In genomic region chr15:77933222-77933621, GRCm38 (mm10) we compare ENCODE assay signal across 7 mouse cellular contexts. TPM values are rescaled to one million over a fixed set of nuclear protein-coding genes. Genes with fewer than 3 reads are reported as not detected.
DNase-seq lines count a peak whose midpoint lies in the region; ATAC-seq and TF ChIP-seq lines count a peak whose summit lies in the region.

No protein-coding gene starts in this region.

- peak overlapping the region; percentile 38; the same call in 1 of the 2 replicates for H3K4me2 ChIP-seq in limb, embryonic 12.5 days
- H3K4me2 ChIP-seq in embryonic facial prominence, embryonic 15.5 days (replicated peaks), result peak overlapping the region; percentile 48
- peak overlapping the region; percentile 41 for H3K4me2 ChIP-seq in limb, embryonic 14.5 days (replicated peaks; ENCODE audit: low read depth, low read length, severe bottlenecking)

- no peak overlapping the region for H3K4me3 ChIP-seq in heart, adult 2 months
- no peak overlapping the region for H3K4me3 ChIP-seq in limb, embryonic 12.5 days (replicated peaks)
- no peak overlapping the region for H3K4me3 ChIP-seq in limb, embryonic 10.5 days
- H3K4me3 ChIP-seq in embryonic facial prominence, embryonic 15.5 days (replicated peaks), result no peak overlapping the region
- H3K4me3 ChIP-seq in limb, embryonic 14.5 days (replicated peaks; ENCODE audit: low read length), result no peak overlapping the region
- no peak overlapping the region for H3K4me3 ChIP-seq in thymus, adult 2 months (ENCODE audit: control insufficient read depth, insufficient read depth, low read length)

- no peaks in the 10 kb centered on the region for H3K9me3 ChIP-seq in limb, embryonic 12.5 days
- no peaks in the 10 kb centered on the region for H3K9me3 ChIP-seq in limb, embryonic 10.5 days (replicated peaks)
- H3K9me3 ChIP-seq in embryonic facial prominence, embryonic 15.5 days (replicated peaks), result no peaks in the 10 kb centered on the region
- no peaks in the 10 kb centered on the region for H3K9me3 ChIP-seq in limb, embryonic 14.5 days (ENCODE audit: control insufficient read depth, low read length)

- intact Hi-C loops in heart, adult 2 months (cut with DNase I), result loop anchor here (5.0 to 10.0 kb wide), 2 partner anchors 182 to 239 kb away; partner anchors contain the start of gene Ift27

- H3K4me1 ChIP-seq in heart, adult 2 months (ENCODE audit: control insufficient read depth, insufficient read depth, low read length), result peaks cover 10% of the 10 kb centered on the region
- H3K4me1 ChIP-seq in limb, embryonic 12.5 days (replicated peaks), result peaks cover 13% of the 10 kb centered on the region
- H3K4me1 ChIP-seq in limb, embryonic 10.5 days, result peaks cover 18% of the 10 kb centered on the region
- peaks cover 21% of the 10 kb centered on the region for H3K4me1 ChIP-seq in embryonic facial prominence, embryonic 15.5 days
- H3K4me1 ChIP-seq in limb, embryonic 14.5 days (ENCODE audit: control insufficient read depth, insufficient read depth, low read length), result peaks cover 14% of the 10 kb centered on the region
- H3K4me1 ChIP-seq in thymus, adult 2 months (replicated peaks; ENCODE audit: control insufficient read depth, insufficient read depth, low read length), result peaks cover 8% of the 10 kb centered on the region

- TF ChIP-seq POLR2A in heart, adult 2 months (IDR thresholded peaks at IDR 0.05; ENCODE audit: insufficient read depth, low read depth, low read length), result no peak
- TF ChIP-seq POLR2A in limb, embryonic 14.5 days (IDR thresholded peaks at IDR 0.05; ENCODE audit: borderline replicate concordance, extremely low read depth, insufficient read depth, insufficient read length), result no peak
- TF ChIP-seq POLR2A in thymus, adult 2 months (IDR thresholded peaks at IDR 0.05; ENCODE audit: control insufficient read depth, extremely low read depth, insufficient read depth, low read length, poor library complexity), result no peak

- TF ChIP-seq EP300 in heart, adult 2 months (IDR thresholded peaks at IDR 0.05; ENCODE audit: insufficient read depth, low read depth, low read length), result no peak

- no peaks in the 10 kb centered on the region for H3K27me3 ChIP-seq in heart, adult 2 months (ENCODE audit: control insufficient read depth, insufficient read depth, low read length)
- H3K27me3 ChIP-seq in limb, embryonic 12.5 days, result peaks cover 5% of the 10 kb centered on the region; the same call in 1 of the 2 replicates
- peaks cover 9% of the 10 kb centered on the region; the same call in 1 of the 2 replicates for H3K27me3 ChIP-seq in limb, embryonic 10.5 days (ENCODE audit: low read depth, poor library complexity, severe bottlenecking)
- H3K27me3 ChIP-seq in embryonic facial prominence, embryonic 15.5 days, result no peaks in the 10 kb centered on the region
- H3K27me3 ChIP-seq in limb, embryonic 14.5 days (ENCODE audit: control insufficient read depth, insufficient read depth, low read length), result no peaks in the 10 kb centered on the region
- no peaks in the 10 kb centered on the region for H3K27me3 ChIP-seq in thymus, adult 2 months (ENCODE audit: control insufficient read depth, insufficient read depth, low read length)

- WGBS in heart, adult 2 months, result 40% methylated on average over 3 of the region's 3 CpGs
- WGBS in limb, embryonic 12.5 days, result 78% methylated on average over 3 of the region's 3 CpGs
- WGBS in limb, embryonic 10.5 days, result 87% methylated on average over 3 of the region's 3 CpGs
- WGBS in embryonic facial prominence, embryonic 15.5 days, result 57% methylated on average over 3 of the region's 3 CpGs
- 76% methylated on average over 3 of the region's 3 CpGs for WGBS in limb, embryonic 14.5 days
- WGBS in thymus, adult 2 months, result 69% methylated on average over 3 of the region's 3 CpGs

- no peak overlapping the region for H3K9ac ChIP-seq in heart, adult 2 months (ENCODE audit: low read depth, low read length)
- no peak overlapping the region; the same call in 1 of the 2 replicates for H3K9ac ChIP-seq in limb, embryonic 12.5 days (replicated peaks)
- H3K9ac ChIP-seq in embryonic facial prominence, embryonic 15.5 days, result no peak overlapping the region
- no peak overlapping the region for H3K9ac ChIP-seq in limb, embryonic 14.5 days (ENCODE audit: low read depth, low read length, severe bottlenecking)

- H3K79me2 ChIP-seq in heart, adult 2 months (replicated peaks; ENCODE audit: control insufficient read depth, insufficient read depth, low read length), result no peaks in the 10 kb centered on the region

- DNase-seq in heart, adult 2 months, result no peak
- no peak for DNase-seq in heart, adult 9 months (ENCODE audit: low spot score in 2 of 2)
- DNase-seq in limb, embryonic 10.5 days (ENCODE audit: low spot score), result no peak
- DNase-seq in limb, embryonic 14.5 days (ENCODE audit: low spot score), result no peak
- DNase-seq in thymus, adult 2 months, result no peak

- no peak for ATAC-seq in limb, embryonic 12.5 days (ENCODE audit: insufficient number of reproducible peaks, insufficient read depth, low FRiP score, low TSS enrichment, low read depth)
- no peak for ATAC-seq in embryonic facial prominence, embryonic 15.5 days (ENCODE audit: insufficient number of reproducible peaks, low FRiP score, low TSS enrichment, low read depth)
- no peak for ATAC-seq in limb, embryonic 14.5 days (ENCODE audit: low FRiP score, low read depth)

- no peaks in the 10 kb centered on the region for H3K36me3 ChIP-seq in heart, adult 2 months (ENCODE audit: control insufficient read depth, insufficient read depth, low read length)
- H3K36me3 ChIP-seq in limb, embryonic 12.5 days, result no peaks in the 10 kb centered on the region
- no peaks in the 10 kb centered on the region for H3K36me3 ChIP-seq in limb, embryonic 10.5 days
- H3K36me3 ChIP-seq in embryonic facial prominence, embryonic 15.5 days, result no peaks in the 10 kb centered on the region
- no peaks in the 10 kb centered on the region for H3K36me3 ChIP-seq in limb, embryonic 14.5 days (ENCODE audit: control insufficient read depth, insufficient read depth, low read length)
- H3K36me3 ChIP-seq in thymus, adult 2 months (ENCODE audit: control insufficient read depth, insufficient read depth, low read length), result no peaks in the 10 kb centered on the region

- peak overlapping the region; percentile 51; the same call in 1 of the 2 replicates for H3K27ac ChIP-seq in heart, adult 2 months
- H3K27ac ChIP-seq in limb, embryonic 12.5 days, result no peak overlapping the region
- H3K27ac ChIP-seq in limb, embryonic 10.5 days, result no peak overlapping the region
- H3K27ac ChIP-seq in embryonic facial prominence, embryonic 15.5 days (replicated peaks), result peak overlapping the region; percentile 56; the same call in 1 of the 2 replicates
- H3K27ac ChIP-seq in limb, embryonic 14.5 days (replicated peaks; ENCODE audit: low read depth, low read length), result no peak overlapping the region
- no peak overlapping the region for H3K27ac ChIP-seq in thymus, adult 2 months (ENCODE audit: control insufficient read depth, insufficient read depth, low read length)

- TF ChIP-seq CTCF in heart, adult 2 months (IDR thresholded peaks at IDR 0.05), result no peak
- TF ChIP-seq CTCF in thymus, adult 2 months (IDR thresholded peaks at IDR 0.05; ENCODE audit: borderline replicate concordance, control insufficient read depth, extremely low read depth, insufficient read depth, low read length, poor library complexity), result no peak

RNA-seq across cellular contexts. Expression of gene Txn2, which starts 4.4 kb away (rescaled TPM):
- total RNA-seq in heart, adult 2 months (2021), result 100 to 1,000 TPM; 260 to 299 TPM
- 403 and 411 TPM in 2 replicates for polyA plus RNA-seq in heart, adult 2 months (2012; rRNA removed)
- 215 and 217 TPM in 2 replicates for polyA plus RNA-seq in limb, embryonic 12.5 days (2016; fragmentation: Nextera tagmentation; extraction: Ambion mirVana)
- 287 and 339 TPM in 2 replicates for polyA plus RNA-seq in limb, embryonic 10.5 days (2016; fragmentation: Nextera tagmentation; extraction: Ambion mirVana)
- 225 and 235 TPM in 2 replicates for polyA plus RNA-seq in embryonic facial prominence, embryonic 15.5 days (2015; fragmentation: Nextera tagmentation; extraction: Ambion mirVana)
- polyA plus RNA-seq in limb, embryonic 14.5 days (2012; rRNA removed), result 183 and 193 TPM in 2 replicates
- 266 and 270 TPM in 2 replicates for polyA plus RNA-seq in limb, embryonic 14.5 days (2014; fragmentation: Nextera tagmentation; extraction: Ambion mirVana)
- 249 and 253 TPM in 2 replicates for polyA plus RNA-seq in thymus, adult 2 months (2012; rRNA removed)

RNA-seq across cellular contexts. Expression of gene Foxred2, which starts 23.3 kb away (rescaled TPM):
- under 1 TPM; 0.39 to 0.84 TPM for total RNA-seq in heart, adult 2 months (2021)
- 0.96 and 1.1 TPM in 2 replicates for polyA plus RNA-seq in heart, adult 2 months (2012; rRNA removed)
- 6.4 and 7.5 TPM in 2 replicates for polyA plus RNA-seq in limb, embryonic 12.5 days (2016; fragmentation: Nextera tagmentation; extraction: Ambion mirVana)
- 7.3 and 7.7 TPM in 2 replicates for polyA plus RNA-seq in limb, embryonic 10.5 days (2016; fragmentation: Nextera tagmentation; extraction: Ambion mirVana)
- polyA plus RNA-seq in embryonic facial prominence, embryonic 15.5 days (2015; fragmentation: Nextera tagmentation; extraction: Ambion mirVana), result 4.9 and 6.1 TPM in 2 replicates
- 9.6 and 11.9 TPM in 2 replicates for polyA plus RNA-seq in limb, embryonic 14.5 days (2012; rRNA removed)
- 5.6 and 7.1 TPM in 2 replicates for polyA plus RNA-seq in limb, embryonic 14.5 days (2014; fragmentation: Nextera tagmentation; extraction: Ambion mirVana)
- 9.7 and 12.8 TPM in 2 replicates for polyA plus RNA-seq in thymus, adult 2 months (2012; rRNA removed)

RNA-seq across cellular contexts. Expression of gene Eif3d, which starts 37.4 kb away (rescaled TPM):
- total RNA-seq in heart, adult 2 months (2021), result 10 to 100 TPM; 62.6 to 64.4 TPM
- 69.5 and 87.6 TPM in 2 replicates for polyA plus RNA-seq in heart, adult 2 months (2012; rRNA removed)
- polyA plus RNA-seq in limb, embryonic 12.5 days (2016; fragmentation: Nextera tagmentation; extraction: Ambion mirVana), result 222 and 224 TPM in 2 replicates
- 260 and 285 TPM in 2 replicates for polyA plus RNA-seq in limb, embryonic 10.5 days (2016; fragmentation: Nextera tagmentation; extraction: Ambion mirVana)
- 177 and 186 TPM in 2 replicates for polyA plus RNA-seq in embryonic facial prominence, embryonic 15.5 days (2015; fragmentation: Nextera tagmentation; extraction: Ambion mirVana)
- polyA plus RNA-seq in limb, embryonic 14.5 days (2012; rRNA removed), result 198 and 204 TPM in 2 replicates
- polyA plus RNA-seq in limb, embryonic 14.5 days (2014; fragmentation: Nextera tagmentation; extraction: Ambion mirVana), result 177 and 188 TPM in 2 replicates
- 198 and 205 TPM in 2 replicates for polyA plus RNA-seq in thymus, adult 2 months (2012; rRNA removed)

Comparison
In these comparisons a context has a peak if more than half of its experiments do, and no peak if none do; other contexts are left out.
1. H3K27ac ChIP-seq: peak in heart, adult 2 months (single experiment) and embryonic facial prominence, embryonic 15.5 days (single experiment); none in limb, embryonic 12.5 days (single experiment), limb, embryonic 10.5 days (single experiment), limb, embryonic 14.5 days (single experiment) and thymus, adult 2 months (single experiment).
2. Peak in every context shown above with its lines, with median percentiles within 50 percentile points of each other: H3K4me2 ChIP-seq.